Mouse (Mus musculus) ES-E14 (cell line): Measurements from ENCODE around the gene Slc38a3. TPM values are rescaled to one million over a fixed set of nuclear protein-coding genes. Genes with fewer than 3 reads are reported as not detected.

Experiments used
- DNase-seq: peaks from one replicate; pipeline ENCODE4 v3.0.0-alpha.2; 2013; ENCODE audit warnings: low read depth, low spot score
- H3K27ac ChIP-seq: 2 replicates; pipeline ENCODE4 v1.5.1; 2012; ENCODE audit warnings: low read depth, mild to moderate bottlenecking, low read length, moderate library complexity, mixed read lengths; ENCODE audit not compliant: poor library complexity, insufficient read depth, severe bottlenecking
- H3K36me3 ChIP-seq: 2 replicates; pipeline ENCODE4 v1.6.1; 2012; ENCODE audit warnings: mild to moderate bottlenecking, low read length, moderate library complexity, mixed read lengths; ENCODE audit not compliant: control insufficient read depth, poor library complexity, insufficient read depth, severe bottlenecking
- H3K4me1 ChIP-seq, 2 experiments: fragments of 150-350 bp in 1 of 2; sonication (generic) in 1 of 2; 2 replicates each; pipeline ENCODE4 v1.6.1; 2012; ENCODE audit warnings: low read length in 2 of 2, mild to moderate bottlenecking in 1 of 2, mixed read lengths in 1 of 2; ENCODE audit not compliant: control insufficient read depth in 2 of 2, insufficient read depth in 2 of 2, poor library complexity in 1 of 2
- H3K4me3 ChIP-seq, 2 experiments: fragments of 150-350 bp in 1 of 2; sonication (generic) in 1 of 2; 2 replicates each; pipeline ENCODE4 v1.5.1; 2012; ENCODE audit warnings: low read length in 2 of 2, low read depth in 1 of 2, mild to moderate bottlenecking in 1 of 2, mixed read lengths in 1 of 2; ENCODE audit not compliant: insufficient read depth in 1 of 2, poor library complexity in 1 of 2, severe bottlenecking in 1 of 2
- H3K9ac ChIP-seq: 2 replicates; pipeline ENCODE4 v1.6.1; 2012; ENCODE audit warnings: low read depth, mild to moderate bottlenecking, low read length, mixed read lengths; ENCODE audit not compliant: poor library complexity, insufficient read depth, severe bottlenecking
- H3K9me3 ChIP-seq: fragments of 150-350 bp; sonication (generic); 2 replicates; pipeline ENCODE4 v1.6.1; 2012; ENCODE audit warnings: low read depth, mild to moderate bottlenecking, low read length; ENCODE audit not compliant: control insufficient read depth, insufficient read depth
- CHD2 ChIP-seq: IDR thresholded peaks from 2 replicates; pipeline ENCODE4 v1.6.1; 2014; ENCODE audit warnings: mild to moderate bottlenecking, low read depth, low read length, inconsistent platforms
- HCFC1 ChIP-seq: IDR thresholded peaks from 2 replicates; pipeline ENCODE4 v1.6.1; 2012; ENCODE audit warnings: low read length, inconsistent platforms, borderline replicate concordance; ENCODE audit not compliant: insufficient read depth
- MAFK ChIP-seq: IDR thresholded peaks from 2 replicates; pipeline ENCODE4 v1.6.1; 2014; ENCODE audit warnings: mild to moderate bottlenecking, low read depth, low read length, inconsistent platforms; ENCODE audit not compliant: insufficient read depth
- ZC3H11A ChIP-seq: IDR thresholded peaks from 2 replicates; pipeline ENCODE4 v1.6.1; 2012; ENCODE audit warnings: low read depth, mild to moderate bottlenecking, inconsistent platforms, low read length, borderline replicate concordance
- ZNF384 ChIP-seq: IDR thresholded peaks from 2 replicates; pipeline ENCODE4 v1.6.1; 2012; ENCODE audit warnings: low read depth, low read length, inconsistent platforms
- in situ Hi-C, 2 experiments: fragments of 600-800 bp; cut with MboI; formaldehyde crosslinking; loops; one replicate each; pipeline ENCODE4 v1.15.1; 2025; ENCODE audit warnings: low sequenced_read_pairs in 2 of 2, inconsistent platforms in 1 of 2; ENCODE audit not compliant: unreplicated experiment in 2 of 2
- total RNA-seq: library from RNA; depleted of rRNA; stranded (reverse); fragments of 300-350 nt; gene quantifications from 2 replicates; pipeline ENCODE4 v1.2.3, GENCODE M21; 2012

Gene Slc38a3
- total RNA-seq, 1 experiment, result 2.9 TPM

- TF ChIP-seq ZC3H11A (no peak), ZNF384 (no peak), CHD2 (no peak), HCFC1 (no peak), MAFK (no peak)
- Histone ChIP-seq H3K9ac (0 out of 2 replicates have a peak overlapping the region, but pooled peaks have one; percentile 5), H3K4me3 (no peak overlapping the region), H3K4me1 (peaks cover 8 to 11% of the 10 kb centered on the region in 2 experiments; a peak in 3 of 4 replicates), H3K9me3 (no peaks in the 10 kb centered on the region), H3K36me3 (no peaks in the 10 kb centered on the region), H3K27ac (no peak overlapping the region)
- no peak for DNase-seq
- in situ Hi-C loops, result no loop called here
These were observed 23.8 kb downstream of the Slc38a3 start for GRCm38 (mm10) chr9:107645577-107645976.

GRCm38 (mm10) chr9:107645153-107645510 lies 24.2 kb downstream of the Slc38a3 start:
- in situ Hi-C loops, result no loop called here

GRCm38 (mm10) chr9:107644495-107645152 lies 24.7 kb downstream of the Slc38a3 start:
- Histone ChIP-seq H3K4me1 (peaks cover 8 to 11% of the 10 kb centered on the region in 2 experiments; a peak in 3 of 4 replicates), H3K4me3 (peak overlapping the region; percentile 64 to 71), H3K27ac (no peak overlapping the region), H3K36me3 (no peaks in the 10 kb centered on the region), H3K9ac (peak overlapping the region; percentile 79; the same call in 1 of the 2 replicates), H3K9me3 (no peaks in the 10 kb centered on the region)
- in situ Hi-C loops, result no loop called here
- TF ChIP-seq MAFK (no peak), ZC3H11A (peak; percentile 62; the same call in 1 of the 2 replicates), ZNF384 (0 out of 2 replicates have a peak, but pooled peaks have one; percentile 5)
- DNase-seq, result peak; percentile 84

More at GRCm38 (mm10) chr9:107645153-107645510, 24.2 kb downstream of the Slc38a3 start:
- Histone ChIP-seq H3K36me3 (no peaks in the 10 kb centered on the region), H3K4me3 (no peak overlapping the region), H3K9ac (0 out of 2 replicates have a peak overlapping the region, but pooled peaks have one; percentile 5), H3K9me3 (no peaks in the 10 kb centered on the region), H3K27ac (no peak overlapping the region), H3K4me1 (peaks cover 8 to 11% of the 10 kb centered on the region in 2 experiments; a peak in 3 of 4 replicates)
- no peak for DNase-seq
- TF ChIP-seq CHD2 (no peak), HCFC1 (no peak), ZNF384 (no peak), ZC3H11A (no peak), MAFK (no peak)

- Histone ChIP-seq H3K27ac (no peak overlapping the region), H3K9me3 (no peaks in the 10 kb centered on the region), H3K4me1 (peaks cover 8 to 11% of the 10 kb centered on the region in 2 experiments; a peak in 3 of 4 replicates), H3K36me3 (no peaks in the 10 kb centered on the region), H3K9ac (peak overlapping the region; percentile 79; the same call in 1 of the 2 replicates), H3K4me3 (0 out of 4 replicates have a peak overlapping the region, but pooled peaks of 1 of the 2 experiments have one; percentile 64)
- in situ Hi-C loops, result no loop called here
- DNase-seq, result no peak
- TF ChIP-seq CHD2 (no peak), ZNF384 (no peak), ZC3H11A (no peak), MAFK (no peak), HCFC1 (no peak)
These were observed 25.7 kb downstream of the Slc38a3 start for GRCm38 (mm10) chr9:107643544-107644214.
